Mouse (Mus musculus) mouse trophoblast stem cell (cell line): ENCODE data around the gene Limd1.

Source experiments
- in situ Hi-C, 2 experiments: fragments of 300-500 bp; cut with MseI, MboI; formaldehyde crosslinking; loops; 2 replicates in 1 of 2; 3 replicates in 1 of 2; pipeline ENCODE4 v1.15.1; 2025

Limd1 gene

GRCm38 (mm10) chr9:123478586-123479195, at the start of gene Limd1:
Gene Limd1, plus strand, starts transcription at chr9:123478706.
- in situ Hi-C loops, result no loop called here

- in situ Hi-C loops, result loop anchor here (25.0 kb wide), 1 partner anchor 168 kb away; the partner anchor contains the start of gene Tmem158 (in 2 of the 2)
These were observed 48.6 kb upstream of the Limd1 start for GRCm38 (mm10) chr9:123429863-123430262.

- in situ Hi-C loops, result loop anchor here (25.0 kb wide), 1 partner anchor 169 kb away; the partner anchor contains the start of gene Tmem158 (in 2 of the 2)
These were observed 47.5 kb upstream of the Limd1 start for GRCm38 (mm10) chr9:123430973-123431372.

GRCm38 (mm10) chr9:123438223-123438622, 40.3 kb upstream of the Limd1 start:
- in situ Hi-C loops, result loop anchor here (25.0 kb wide), 1 partner anchor 176 kb away; the partner anchor contains the start of gene Tmem158 (in 2 of the 2)

GRCm38 (mm10) chr9:123440230-123441058, 38.1 kb upstream of the Limd1 start:
- in situ Hi-C loops, result loop anchor here (10.0 to 25.0 kb wide), 2 partner anchors 178 to 286 kb away; partner anchors contain the start of genes Clec3b (in 2 of the 2) and Tmem158 (in 2 of the 2)

GRCm38 (mm10) chr9:123447101-123447500, 31.4 kb upstream of the Limd1 start:
- in situ Hi-C loops, result loop anchor here (10.0 to 25.0 kb wide), 2 partner anchors 185 to 292 kb away; partner anchors contain the start of genes Clec3b (in 2 of the 2) and Tmem158 (in 2 of the 2)

GRCm38 (mm10) chr9:123448594-123448993, 29.9 kb upstream of the Limd1 start:
- in situ Hi-C loops, result loop anchor here (10.0 to 25.0 kb wide), 2 partner anchors 186 to 294 kb away; partner anchors contain the start of genes Clec3b (in 2 of the 2) and Tmem158 (in 2 of the 2)

GRCm38 (mm10) chr9:123450174-123450573, 28.3 kb upstream of the Limd1 start:
- in situ Hi-C loops, result no loop called here

- in situ Hi-C loops, result no loop called here
These were observed 26.7 kb upstream of the Limd1 start for GRCm38 (mm10) chr9:123451772-123452171.

- in situ Hi-C loops, result no loop called here
These were observed 21.6 kb upstream of the Limd1 start for GRCm38 (mm10) chr9:123456634-123457602.

- in situ Hi-C loops, result no loop called here
These were observed 20.9 kb upstream of the Limd1 start for GRCm38 (mm10) chr9:123457603-123458002.

GRCm38 (mm10) chr9:123467141-123467620, 11.3 kb upstream of the Limd1 start:
- in situ Hi-C loops, result no loop called here

- in situ Hi-C loops, result no loop called here
These were observed 10.0 kb upstream of the Limd1 start for GRCm38 (mm10) chr9:123468406-123469085.

- in situ Hi-C loops, result no loop called here
These were observed 9.4 kb upstream of the Limd1 start for GRCm38 (mm10) chr9:123469087-123469486.

GRCm38 (mm10) chr9:123473377-123473776, 5.1 kb upstream of the Limd1 start:
- in situ Hi-C loops, result no loop called here

GRCm38 (mm10) chr9:123475569-123475968, 2.9 kb upstream of the Limd1 start:
- in situ Hi-C loops, result no loop called here

- in situ Hi-C loops, result no loop called here
These were observed 398 bp upstream of the Limd1 start for GRCm38 (mm10) chr9:123478031-123478585.

GRCm38 (mm10) chr9:123479196-123479669, 727 bp downstream of the Limd1 start:
- in situ Hi-C loops, result no loop called here

- in situ Hi-C loops, result no loop called here
These were observed 1.4 kb downstream of the Limd1 start for GRCm38 (mm10) chr9:123479876-123480252.
